ENCODE assay signal across 9 mouse cellular contexts in genomic region chr16:21836311-21837072, GRCm38 (mm10). TPM values are rescaled to one million over a fixed set of nuclear protein-coding genes. Genes with fewer than 3 reads are reported as not detected.
DNase-seq lines count a peak whose midpoint lies in the region; ATAC-seq and TF ChIP-seq lines count a peak whose summit lies in the region.
"Had no signal": no experiment of that assay in that cellular context is flagged by ENCODE, and none has a peak within 500 bp of the region (broad histone marks: within the 10 kb centered on the region; RNA-seq: fewer than 3 reads in every experiment).

No protein-coding gene starts in this region.

- TF ChIP-seq CTCF in hindbrain, postnatal 0 days (IDR thresholded peaks at IDR 0.05; ENCODE audit: low read depth) = peak; percentile 82

- H3K27ac ChIP-seq in hindbrain, postnatal 0 days = no peak overlapping the region

- H3K4me1 ChIP-seq in megakaryocyte, embryonic 14.5 days = peaks cover 23% of the 10 kb centered on the region
- no peaks in the 10 kb centered on the region; the same call in 1 of the 2 replicates for H3K4me1 ChIP-seq in hindbrain, postnatal 0 days (ENCODE audit: insufficient read depth, low read length)

- DNase-seq in frontal cortex, postnatal 14 days (ENCODE audit: low spot score in 2 of 2) = no peak
- peak; percentile 79 for DNase-seq in hindbrain, postnatal 0 days (ENCODE audit: low spot score)
- peak; percentile 62 for DNase-seq in thymus, postnatal 14 days
- DNase-seq in right cerebral cortex, adult 2 months (ENCODE audit: low spot score in 2 of 2) = no peak
- DNase-seq in right cerebral cortex, postnatal 14 days = no peak

- H3K9me3 ChIP-seq in megakaryocyte, embryonic 14.5 days = no peaks in the 10 kb centered on the region
- no peaks in the 10 kb centered on the region for H3K9me3 ChIP-seq in hindbrain, postnatal 0 days (ENCODE audit: low read length)
- H3K9me3 ChIP-seq: G1E had no signal

- WGBS in hindbrain, postnatal 0 days = 46% methylated on average over 7 of the region's 7 CpGs

- peaks cover 2% of the 10 kb centered on the region for H3K27me3 ChIP-seq in megakaryocyte, embryonic 14.5 days (replicated peaks)
- no peaks in the 10 kb centered on the region for H3K27me3 ChIP-seq in hindbrain, postnatal 0 days (ENCODE audit: insufficient read depth, low read length)

- H3K4me3 ChIP-seq in megakaryocyte, embryonic 14.5 days (replicated peaks) = peak overlapping the region; percentile 82
- H3K4me3 ChIP-seq in hindbrain, postnatal 0 days (ENCODE audit: low read length) = no peak overlapping the region

- peak; percentile 86 for ATAC-seq in frontal cortex, adult (ENCODE audit: low TSS enrichment)
- no peak for ATAC-seq in megakaryocyte, adult 5-6 weeks (ENCODE audit: poor library complexity, severe bottlenecking)
- ATAC-seq in hindbrain, postnatal 0 days = peak; percentile 81

- no peaks in the 10 kb centered on the region for H3K36me3 ChIP-seq in megakaryocyte, embryonic 14.5 days (replicated peaks; ENCODE audit: low read length)
- H3K36me3 ChIP-seq in hindbrain, postnatal 0 days (ENCODE audit: insufficient read depth, low read length) = no peaks in the 10 kb centered on the region
- H3K36me3 ChIP-seq: G1E had no signal

- no peak overlapping the region for H3K9ac ChIP-seq in hindbrain, postnatal 0 days (replicated peaks; ENCODE audit: low read length)

- H3K4me2 ChIP-seq in hindbrain, postnatal 0 days (ENCODE audit: low read depth, low read length) = no peak overlapping the region

RNA-seq across cellular contexts. Expression of gene Map3k13, which starts 42.3 kb away (rescaled TPM):
- 0.03 TPM in 1 of 2 replicates, not detected in the other for polyA plus RNA-seq in megakaryocyte, embryonic 14.5 days (2012; ENCODE audit: insufficient read depth, low replicate concordance)
- 0.04 TPM in 1 of 2 replicates, not detected in the other for total RNA-seq in megakaryocyte, adult 5-6 weeks (2015)
- total RNA-seq in megakaryocyte, adult 5-6 weeks (2017) = 0.08 TPM in 1 of 2 replicates, not detected in the other
- total RNA-seq in hindbrain, postnatal 0 days (2014; rRNA removed) = 12.8 and 12.9 TPM in 2 replicates
- 3.9 and 4.5 TPM in 2 replicates for polyA plus RNA-seq in hindbrain, postnatal 0 days (2015; fragmentation: Nextera tagmentation; extraction: Ambion mirVana)

RNA-seq across cellular contexts. Expression of gene Ehhadh, which starts 48.9 kb away (rescaled TPM):
- 0.30 TPM in 1 of 2 replicates, not detected in the other for polyA plus RNA-seq in megakaryocyte, embryonic 14.5 days (2012; ENCODE audit: insufficient read depth, low replicate concordance)
- 1.3 TPM in 2 replicates for total RNA-seq in megakaryocyte, adult 5-6 weeks (2015)
- 0.81 and 1.6 TPM in 2 replicates for total RNA-seq in megakaryocyte, adult 5-6 weeks (2017)
- 2.6 and 4.0 TPM in 2 replicates for total RNA-seq in hindbrain, postnatal 0 days (2014; rRNA removed)
- 2.2 and 2.3 TPM in 2 replicates for polyA plus RNA-seq in hindbrain, postnatal 0 days (2015; fragmentation: Nextera tagmentation; extraction: Ambion mirVana)

Comparison
In these comparisons a context has a peak if more than half of its experiments do, and no peak if none do; other contexts are left out.
1. DNase-seq: peak in hindbrain, postnatal 0 days (single experiment) and thymus, postnatal 14 days (single experiment); none in frontal cortex, postnatal 14 days (0 of 2), right cerebral cortex, adult 2 months (0 of 2) and right cerebral cortex, postnatal 14 days (single experiment).
2. RNA of gene Map3k13, which starts 42.3 kb away (total RNA-seq): 12.8 to 12.9 TPM in hindbrain, postnatal 0 days; 0.04 to 0.08 TPM in megakaryocyte, adult 5-6 weeks; every median in the first group is over 10 times any median in the second.